Mouse (Mus musculus) embryonic facial prominence, embryonic 12.5 days (tissue): ENCODE results near the gene Cd6. TPM values are rescaled to one million over a fixed set of nuclear protein-coding genes. Genes with fewer than 3 reads are reported as not detected.

Experiments
- ATAC-seq: fragments of 200-750 bp; cut with Nextera tagmentation; 2 replicates; pipeline ENCODE4 v1.8.0; 2017; ENCODE audit not compliant: insufficient number of reproducible peaks, insufficient read depth, low FRiP score, low TSS enrichment
- H3K27ac ChIP-seq: fragments of 300-500 bp; sonication (generic); 2 replicates; pipeline ENCODE4 v1.5.1; 2016; ENCODE audit warnings: mild to moderate bottlenecking
- H3K27me3 ChIP-seq: fragments of 300-500 bp; sonication (generic); 2 replicates; pipeline ENCODE4 v1.6.1; 2016; ENCODE audit warnings: mild to moderate bottlenecking, moderate library complexity
- H3K36me3 ChIP-seq: fragments of 300-500 bp; sonication (generic); 2 replicates; pipeline ENCODE4 v1.6.1; 2016; ENCODE audit warnings: mild to moderate bottlenecking
- H3K4me1 ChIP-seq: fragments of 300-500 bp; sonication (generic); 2 replicates; pipeline ENCODE4 v1.6.1; 2016
- H3K4me2 ChIP-seq: fragments of 300-500 bp; sonication (generic); replicated peaks from 2 replicates; pipeline ENCODE4 v1.6.1; 2016; ENCODE audit warnings: mild to moderate bottlenecking, moderate library complexity
- H3K4me3 ChIP-seq: fragments of 300-500 bp; sonication (generic); 2 replicates; pipeline ENCODE4 v1.5.1; 2016; ENCODE audit warnings: mild to moderate bottlenecking
- H3K9ac ChIP-seq: fragments of 300-500 bp; sonication (generic); 2 replicates; pipeline ENCODE4 v1.6.1; 2016; ENCODE audit warnings: mild to moderate bottlenecking, moderate library complexity
- H3K9me3 ChIP-seq: fragments of 300-500 bp; sonication (generic); 2 replicates; pipeline ENCODE4 v1.6.1; 2016; ENCODE audit warnings: mild to moderate bottlenecking, moderate library complexity
- WGBS: fragments of 180-500 bp; shearing (Covaris S2); methylation state at CpG from one replicate; pipeline ENCODE4 v1.1.7; 2016; 5-methylcytosine and 5-hydroxymethylcytosine counted together
- polyA plus RNA-seq: library from polyadenylated mRNA; unstranded; fragments of >200 nt; fragmentation: Nextera tagmentation; extraction: Ambion mirVana; gene quantifications from 2 replicates; pipeline ENCODE4 v1.2.1, GENCODE M21; 2016

The Cd6 gene
- polyA plus RNA-seq, 1 experiment from 2014 or later, result not detected

DNA sequence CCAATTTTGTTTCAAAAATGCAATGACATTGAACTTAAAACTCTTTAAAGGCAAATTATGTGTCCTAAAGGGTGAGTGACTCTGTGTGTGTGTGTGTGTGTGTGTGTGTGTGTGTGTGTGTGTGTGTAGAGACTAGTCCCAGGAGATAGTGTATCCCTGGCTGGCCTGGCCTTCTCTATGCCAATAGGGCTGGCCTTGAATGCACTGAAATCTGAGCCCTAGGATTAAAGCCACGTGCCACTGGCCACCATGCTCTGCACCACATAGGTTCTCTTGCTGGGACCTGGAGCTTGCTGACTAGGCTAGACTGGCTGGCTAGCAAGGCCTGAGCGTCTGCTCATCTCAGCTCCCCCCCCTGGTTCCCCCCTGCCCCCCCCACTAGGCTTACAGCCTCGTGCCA lies 36.8 kb downstream of the Cd6 start:
- H3K4me3 ChIP-seq, result no peak overlapping the region
- H3K9me3 ChIP-seq, result no peaks in the 10 kb centered on the region
- 33% methylated on average over 3 of the region's 3 CpGs for WGBS
- no peak for ATAC-seq
- no peak overlapping the region for H3K27ac ChIP-seq
- no peaks in the 10 kb centered on the region for H3K27me3 ChIP-seq
- H3K4me2 ChIP-seq, result no peak overlapping the region
- H3K4me1 ChIP-seq, result no peaks in the 10 kb centered on the region
- H3K9ac ChIP-seq, result no peak overlapping the region
- H3K36me3 ChIP-seq, result no peaks in the 10 kb centered on the region

DNA sequence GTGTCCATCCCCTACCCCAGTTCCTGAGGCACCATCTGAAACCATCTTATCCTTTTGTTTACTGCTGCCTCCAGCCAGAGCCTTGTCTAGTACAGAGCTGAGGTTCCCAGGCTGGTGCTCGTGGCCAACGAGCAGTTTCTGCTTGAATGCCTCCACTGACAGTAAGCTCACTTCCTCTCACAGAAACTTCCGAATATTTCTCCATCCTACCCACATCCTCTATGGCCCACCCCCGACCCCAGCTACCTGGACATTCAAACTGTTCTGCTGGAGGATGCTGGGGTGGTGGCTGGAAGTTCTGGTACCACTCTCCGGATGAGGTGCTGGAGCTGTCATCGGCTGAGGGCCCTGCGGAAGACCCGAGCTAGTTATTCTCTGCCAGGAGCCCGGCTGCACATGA lies 39.5 kb downstream of the Cd6 start:
- WGBS, result 74% methylated on average over 9 of the region's 9 CpGs
- Histone ChIP-seq H3K4me1 (0 out of 2 replicates have a peak, but pooled peaks cover 4% of the 10 kb centered on the region), H3K4me3 (no peak overlapping the region), H3K27me3 (no peaks in the 10 kb centered on the region), H3K27ac (no peak overlapping the region), H3K36me3 (no peaks in the 10 kb centered on the region), H3K9me3 (no peaks in the 10 kb centered on the region), H3K4me2 (no peak overlapping the region), H3K9ac (no peak overlapping the region)
- ATAC-seq, result no peak

DNA sequence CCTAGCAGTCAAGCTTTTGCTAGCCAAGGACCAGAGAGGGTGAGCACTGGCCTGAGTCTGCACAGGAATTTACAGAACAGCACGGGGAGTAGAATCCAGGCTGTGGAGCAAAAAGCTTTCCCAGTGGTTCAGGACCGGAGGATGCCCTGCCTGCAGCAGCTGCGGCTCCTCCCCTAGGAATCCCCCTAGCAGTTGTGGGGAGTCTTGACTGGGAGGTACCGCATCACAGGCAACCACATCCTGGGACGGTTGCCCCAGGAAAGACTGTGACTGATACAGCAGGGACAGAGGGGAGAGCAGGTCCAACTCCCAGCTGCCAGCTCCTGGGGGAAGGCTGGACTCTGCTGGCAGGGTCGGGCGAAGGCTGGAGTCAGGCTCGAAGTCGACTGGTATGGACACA lies 41.6 kb downstream of the Cd6 start:
- 67% methylated on average over 9 of the region's 9 CpGs for WGBS

DNA sequence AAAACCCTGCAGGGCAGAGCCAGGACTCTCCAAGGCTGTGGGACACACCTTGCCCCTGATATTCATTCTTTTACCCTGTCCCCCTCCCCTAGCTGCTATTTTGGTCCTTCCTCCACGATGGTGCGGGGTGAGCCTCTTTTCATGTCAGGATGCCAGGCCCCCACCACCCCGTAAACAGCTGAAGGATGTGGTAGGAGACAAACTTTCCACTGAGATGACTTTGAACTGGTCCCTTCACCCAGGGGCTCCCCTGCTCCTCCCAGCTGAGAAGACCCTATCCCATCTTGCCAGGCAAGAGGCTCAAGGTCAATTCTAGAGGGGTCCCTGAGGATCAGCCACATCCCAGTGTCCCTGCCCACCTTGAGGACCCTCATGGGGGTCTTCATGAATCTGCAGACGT lies 42.5 kb downstream of the Cd6 start:
- Histone ChIP-seq H3K9me3 (no peaks in the 10 kb centered on the region), H3K9ac (no peak overlapping the region), H3K4me1 (0 out of 2 replicates have a peak, but pooled peaks cover 4% of the 10 kb centered on the region), H3K4me2 (no peak overlapping the region), H3K4me3 (no peak overlapping the region), H3K27ac (no peak overlapping the region), H3K27me3 (no peaks in the 10 kb centered on the region), H3K36me3 (no peaks in the 10 kb centered on the region)
- 84% methylated on average over 4 of the region's 4 CpGs for WGBS
- ATAC-seq, result no peak

More for the DNA sequence above, 41.6 kb downstream of the Cd6 start:
- H3K9ac ChIP-seq, result no peak overlapping the region
- H3K27me3 ChIP-seq, result no peaks in the 10 kb centered on the region
- no peak overlapping the region for H3K4me3 ChIP-seq
- H3K9me3 ChIP-seq, result no peaks in the 10 kb centered on the region
- H3K36me3 ChIP-seq, result no peaks in the 10 kb centered on the region
- H3K27ac ChIP-seq, result no peak overlapping the region
- H3K4me1 ChIP-seq, result 0 out of 2 replicates have a peak, but pooled peaks cover 4% of the 10 kb centered on the region
- ATAC-seq, result no peak
- H3K4me2 ChIP-seq, result no peak overlapping the region

DNA sequence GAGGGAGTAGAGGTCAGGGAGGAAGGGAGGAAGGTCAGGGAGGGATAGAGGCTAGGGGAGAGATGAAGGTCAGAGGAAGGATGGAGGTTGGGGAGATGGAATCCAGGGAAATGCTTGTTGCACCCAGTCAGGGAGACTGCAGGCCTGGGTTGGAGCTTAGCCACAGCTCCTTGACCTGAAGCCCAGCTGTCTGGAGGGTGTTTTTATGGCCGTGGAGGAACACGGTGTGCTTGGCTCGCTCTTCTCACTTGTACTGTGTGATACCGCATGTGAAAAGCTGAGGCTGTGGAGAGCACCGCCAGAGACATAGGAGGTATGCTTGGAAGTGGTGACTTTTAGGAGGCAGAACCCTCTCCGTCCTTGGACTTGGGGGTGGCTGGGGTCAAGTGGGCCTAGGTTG lies 43.1 kb downstream of the Cd6 start:
- no peak for ATAC-seq
- Histone ChIP-seq H3K27me3 (no peaks in the 10 kb centered on the region), H3K4me3 (no peak overlapping the region), H3K9me3 (no peaks in the 10 kb centered on the region), H3K36me3 (no peaks in the 10 kb centered on the region), H3K4me1 (0 out of 2 replicates have a peak, but pooled peaks cover 4% of the 10 kb centered on the region), H3K9ac (no peak overlapping the region), H3K27ac (no peak overlapping the region), H3K4me2 (no peak overlapping the region)
- WGBS, result 87% methylated on average over 6 of the region's 6 CpGs

DNA sequence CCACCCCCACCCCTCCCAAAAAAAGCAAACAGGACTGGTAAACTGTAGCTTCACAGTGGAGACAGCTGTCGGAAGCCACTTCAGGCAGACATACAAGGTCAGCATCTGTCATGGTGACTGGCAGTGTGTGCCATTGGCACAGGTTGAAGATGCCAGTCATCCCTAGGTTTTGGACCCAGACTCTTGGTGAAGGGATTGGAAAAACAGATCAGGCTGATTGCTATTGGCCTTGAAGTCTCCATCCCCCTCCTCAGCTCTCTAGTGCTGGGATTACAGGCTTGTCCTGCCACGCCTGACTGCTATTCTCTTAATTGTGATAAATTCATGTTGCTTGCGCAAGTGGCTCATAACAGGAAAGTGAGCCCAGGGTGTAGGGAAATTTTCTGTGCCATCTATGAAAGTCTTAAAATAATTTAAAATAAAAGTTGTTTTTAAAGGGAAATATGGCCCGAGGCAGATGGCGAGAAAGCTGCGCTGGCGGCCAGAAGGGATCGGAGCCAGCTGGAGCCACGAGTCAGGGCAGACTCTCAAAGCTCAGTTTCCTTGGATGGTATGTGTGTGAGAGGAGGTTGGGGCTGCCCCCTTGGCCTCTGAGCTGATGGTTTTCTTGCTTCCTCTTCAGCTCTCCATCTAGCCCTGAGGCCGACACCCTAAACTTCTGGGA lies 44.9 kb downstream of the Cd6 start:
- H3K27ac ChIP-seq, result no peak overlapping the region
- H3K9ac ChIP-seq, result no peak overlapping the region
- no peaks in the 10 kb centered on the region for H3K36me3 ChIP-seq
- no peaks in the 10 kb centered on the region for H3K9me3 ChIP-seq
- H3K4me2 ChIP-seq, result no peak overlapping the region
- 59% methylated on average over 10 of the region's 10 CpGs for WGBS
- H3K4me1 ChIP-seq, result 0 out of 2 replicates have a peak, but pooled peaks cover 4% of the 10 kb centered on the region
- H3K4me3 ChIP-seq, result no peak overlapping the region
- H3K27me3 ChIP-seq, result no peaks in the 10 kb centered on the region
- ATAC-seq, result no peak

DNA sequence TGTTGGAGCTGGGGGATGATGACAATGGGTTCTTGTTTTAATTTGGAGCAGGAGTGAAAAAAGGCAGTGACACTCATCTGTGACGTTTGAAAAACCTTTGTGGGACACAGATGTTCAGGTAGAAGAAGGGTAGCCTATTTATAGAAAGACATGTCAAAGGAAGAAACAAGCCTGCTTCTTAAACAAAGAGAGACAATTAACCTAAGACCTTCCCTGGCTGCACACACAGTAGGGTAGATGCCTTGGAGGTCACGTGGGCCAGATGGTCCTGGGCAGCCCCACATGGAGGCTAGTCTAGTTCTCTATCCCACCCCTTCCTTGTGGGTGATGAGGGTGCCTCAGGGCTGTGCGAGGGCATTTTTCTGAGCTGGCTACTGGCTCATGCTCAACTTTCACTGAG lies 45.8 kb downstream of the Cd6 start:
- WGBS, result 25% methylated on average over 3 of the region's 3 CpGs
- Histone ChIP-seq H3K27ac (no peak overlapping the region), H3K4me3 (no peak overlapping the region), H3K27me3 (no peaks in the 10 kb centered on the region), H3K36me3 (no peaks in the 10 kb centered on the region), H3K9me3 (no peaks in the 10 kb centered on the region), H3K4me1 (0 out of 2 replicates have a peak, but pooled peaks cover 4% of the 10 kb centered on the region), H3K9ac (no peak overlapping the region), H3K4me2 (no peak overlapping the region)
- peak; percentile 17; the same call in 1 of the 2 replicates for ATAC-seq

DNA sequence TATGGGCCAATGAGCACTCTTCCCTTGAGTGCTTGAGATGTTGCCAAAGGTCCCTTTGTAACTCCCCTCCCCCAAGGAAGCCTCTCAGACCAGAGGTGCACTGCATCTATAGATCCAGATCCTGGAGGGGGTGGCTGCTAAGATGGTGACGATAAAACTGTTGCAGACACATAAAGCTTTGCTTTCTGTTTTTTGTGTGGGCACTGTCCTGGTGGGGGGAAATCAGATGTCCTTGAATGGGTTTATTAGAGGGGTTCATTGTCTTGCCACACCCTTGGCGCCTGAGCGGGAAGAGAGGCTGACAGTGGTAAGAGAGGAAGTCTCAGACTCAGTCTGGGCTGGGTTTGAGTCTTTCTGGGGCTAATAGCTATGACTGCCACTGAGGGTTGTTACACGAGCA lies 46.7 kb downstream of the Cd6 start:
- 82% methylated on average over 4 of the region's 4 CpGs for WGBS
- Histone ChIP-seq H3K9ac (no peak overlapping the region), H3K4me3 (no peak overlapping the region), H3K9me3 (no peaks in the 10 kb centered on the region), H3K4me1 (0 out of 2 replicates have a peak, but pooled peaks cover 4% of the 10 kb centered on the region), H3K36me3 (no peaks in the 10 kb centered on the region), H3K4me2 (no peak overlapping the region), H3K27ac (no peak overlapping the region), H3K27me3 (no peaks in the 10 kb centered on the region)
- no peak for ATAC-seq

DNA sequence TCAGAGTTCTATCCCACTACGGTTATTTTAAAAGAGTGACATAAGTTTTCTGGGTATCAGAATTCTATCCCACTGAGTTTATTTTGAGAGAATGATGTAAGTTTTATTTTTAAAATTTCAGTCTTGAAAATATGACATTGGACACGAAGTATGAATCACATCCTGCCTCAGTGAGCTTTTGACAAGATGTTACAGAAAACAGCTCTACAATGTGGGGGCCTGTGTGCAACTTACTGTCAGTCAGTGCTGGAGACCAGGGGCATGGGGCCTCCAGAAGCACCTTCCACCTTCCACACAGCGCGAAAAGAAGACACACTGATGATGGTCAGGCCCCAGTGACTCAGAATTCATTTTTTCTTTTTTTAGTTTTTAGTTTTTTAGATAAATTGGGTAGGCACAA lies 48.2 kb downstream of the Cd6 start:
- Histone ChIP-seq H3K9me3 (no peaks in the 10 kb centered on the region), H3K4me3 (no peak overlapping the region), H3K27ac (no peak overlapping the region), H3K9ac (no peak overlapping the region), H3K4me1 (0 out of 2 replicates have a peak, but pooled peaks cover 4% of the 10 kb centered on the region), H3K36me3 (no peaks in the 10 kb centered on the region), H3K27me3 (no peaks in the 10 kb centered on the region), H3K4me2 (no peak overlapping the region)
- WGBS, result 84% methylated on average over 4 of the region's 4 CpGs
- ATAC-seq, result no peak

DNA sequence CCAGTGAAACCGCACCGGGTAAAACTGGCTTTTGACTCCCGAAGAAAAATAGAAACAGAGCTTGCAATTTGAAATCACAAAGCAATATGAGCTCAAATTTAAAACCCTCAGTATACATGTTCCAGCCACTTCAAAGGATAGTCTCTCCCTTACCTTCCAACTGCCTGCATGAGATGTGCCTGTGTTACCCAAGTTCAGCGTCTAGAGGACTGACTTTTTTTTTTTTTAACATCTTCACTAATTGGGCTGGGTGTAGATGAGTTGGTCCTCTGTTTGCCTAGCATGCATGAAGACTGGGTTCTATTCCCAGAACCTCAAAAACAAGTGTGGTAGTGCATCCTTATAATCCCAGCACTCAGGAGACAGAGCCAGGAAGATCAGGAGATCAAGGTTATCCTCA lies 53.0 kb downstream of the Cd6 start:
- Histone ChIP-seq H3K9me3 (no peaks in the 10 kb centered on the region), H3K9ac (no peak overlapping the region), H3K27me3 (no peaks in the 10 kb centered on the region), H3K27ac (no peak overlapping the region), H3K36me3 (no peaks in the 10 kb centered on the region), H3K4me3 (no peak overlapping the region), H3K4me2 (no peak overlapping the region), H3K4me1 (no peaks in the 10 kb centered on the region)
- 85% methylated on average over 4 of the region's 4 CpGs for WGBS
- no peak for ATAC-seq

DNA sequence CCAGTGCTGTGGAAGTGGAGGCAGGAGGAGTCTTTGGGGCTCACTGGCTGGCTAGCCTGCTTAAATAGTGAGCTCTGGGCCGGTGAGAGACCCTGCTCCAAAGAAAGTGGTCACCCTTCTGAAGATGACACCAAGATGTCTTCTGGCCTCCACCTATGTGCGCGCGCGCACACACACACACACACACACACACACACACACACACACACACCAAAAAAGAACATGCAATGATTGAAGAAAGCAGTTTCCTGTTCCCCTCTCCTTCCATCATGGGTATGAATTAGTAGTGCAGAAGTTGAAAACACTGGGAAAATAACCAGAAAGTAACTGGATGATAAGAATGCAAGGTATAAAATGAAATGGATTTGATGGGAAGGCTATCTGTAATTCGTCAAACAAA lies 55.7 kb downstream of the Cd6 start:
- H3K4me1 ChIP-seq, result no peaks in the 10 kb centered on the region
- no peak for ATAC-seq
- no peak overlapping the region for H3K4me3 ChIP-seq
- no peaks in the 10 kb centered on the region for H3K36me3 ChIP-seq
- H3K9ac ChIP-seq, result no peak overlapping the region
- no peak overlapping the region for H3K27ac ChIP-seq
- no peaks in the 10 kb centered on the region for H3K9me3 ChIP-seq
- no peaks in the 10 kb centered on the region for H3K27me3 ChIP-seq
- no peak overlapping the region for H3K4me2 ChIP-seq
- WGBS, result 97% methylated on average over 6 of the region's 6 CpGs

DNA sequence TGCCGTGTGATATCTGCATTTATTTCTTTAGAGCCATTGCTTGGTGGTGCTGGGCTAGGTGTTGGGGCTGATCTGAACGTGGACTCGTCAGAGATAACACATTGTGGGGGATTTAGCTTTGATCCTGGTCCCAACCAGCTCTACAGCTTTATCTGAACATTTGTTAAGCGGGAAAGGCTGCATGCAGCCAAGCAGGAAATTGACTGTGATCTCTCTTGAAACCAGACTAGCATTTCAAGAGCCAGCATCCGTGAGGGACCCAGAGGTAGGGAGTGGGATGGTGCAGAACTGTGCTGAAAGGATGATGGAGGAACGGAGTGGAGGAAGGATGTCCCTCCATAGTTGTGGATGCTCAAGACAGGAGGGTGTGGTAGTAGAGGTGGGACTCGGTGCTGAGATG lies 56.5 kb downstream of the Cd6 start:
- ATAC-seq, result no peak
- H3K4me1 ChIP-seq, result no peaks in the 10 kb centered on the region
- H3K9me3 ChIP-seq, result no peaks in the 10 kb centered on the region
- no peaks in the 10 kb centered on the region for H3K27me3 ChIP-seq
- H3K27ac ChIP-seq, result no peak overlapping the region
- no peak overlapping the region for H3K4me2 ChIP-seq
- no peaks in the 10 kb centered on the region for H3K36me3 ChIP-seq
- WGBS, result 79% methylated on average over 7 of the region's 7 CpGs
- no peak overlapping the region for H3K4me3 ChIP-seq
- no peak overlapping the region for H3K9ac ChIP-seq
